Mouse (Mus musculus): ENCODE results near the gene Srp68.

GRCm38 (mm10) chr11:116226414-116226813 is 47.6 kb downstream of the Srp68 start:
- TF ChIP-seq CTCF (IDR thresholded peaks at IDR 0.05; ENCODE audit: control insufficient read depth, insufficient read depth, insufficient replicate concordance, low read depth, low read length) (peak; percentile 79), POLR2A (IDR thresholded peaks at IDR 0.05; ENCODE audit: control insufficient read depth, low read depth, low read length) (no peak)

Data from testis, adult 2 months (tissue).